Mouse (Mus musculus) MEL (cell line): ENCODE results near the gene Cd248. TPM values are rescaled to one million over a fixed set of nuclear protein-coding genes. Genes with fewer than 3 reads are reported as not detected.
A peak's percentile ranks its signal among the peaks of the same experiment; 100 is the strongest.

Experiments used
- DNase-seq: peaks from one replicate; pipeline ENCODE4 v3.0.0; 2011; ENCODE audit warnings: low read depth, low spot score
- H3K27ac ChIP-seq: 2 replicates; pipeline ENCODE4 v1.5.1; 2012; ENCODE audit warnings: low read depth, mild to moderate bottlenecking, control low read depth, low read length, moderate library complexity; ENCODE audit not compliant: control insufficient read depth
- H3K27me3 ChIP-seq, 2 experiments: fragments of 150-350 bp in 1 of 2; sonication (generic) in 1 of 2; 2 replicates each; pipeline ENCODE4 v1.6.1; 2012; ENCODE audit warnings: low read length in 2 of 2, mild to moderate bottlenecking in 2 of 2, improper control_type of control experiment in 1 of 2, moderate library complexity in 1 of 2; ENCODE audit not compliant: insufficient read depth in 2 of 2, control insufficient read depth in 1 of 2
- H3K36me3 ChIP-seq, 2 experiments: 2 replicates each; pipeline ENCODE4 v1.6.1; 2012 to 2014; ENCODE audit warnings: low read length in 2 of 2, improper control_type of control experiment in 1 of 2, inconsistent platforms in 1 of 2, mild to moderate bottlenecking in 1 of 2; ENCODE audit not compliant: insufficient read depth in 2 of 2, control insufficient read depth in 1 of 2
- H3K4me1 ChIP-seq, 2 experiments: fragments of 150-350 bp in 1 of 2; sonication (generic) in 1 of 2; 2 replicates each; pipeline ENCODE4 v1.6.1; 2012; ENCODE audit warnings: low read length in 2 of 2, improper control_type of control experiment in 1 of 2, mild to moderate bottlenecking in 1 of 2; ENCODE audit not compliant: insufficient read depth in 2 of 2, control insufficient read depth in 1 of 2
- H3K4me3 ChIP-seq, 2 experiments: fragments of 150-350 bp in 1 of 2; sonication (generic) in 1 of 2; 2 replicates each; pipeline ENCODE4 v1.5.1; 2012; ENCODE audit warnings: low read depth in 2 of 2, low read length in 2 of 2, mild to moderate bottlenecking in 2 of 2, moderate library complexity in 2 of 2, control low read depth in 1 of 2, improper control_type of control experiment in 1 of 2; ENCODE audit not compliant: control insufficient read depth in 1 of 2, insufficient read depth in 1 of 2
- H3K79me2 ChIP-seq: 2 replicates; pipeline ENCODE4 v1.6.1; 2012; ENCODE audit warnings: mild to moderate bottlenecking, low read length, moderate library complexity; ENCODE audit not compliant: control insufficient read depth, poor library complexity, insufficient read depth
- H3K9ac ChIP-seq: 2 replicates; pipeline ENCODE4 v1.6.1; 2012; ENCODE audit warnings: low read depth, mild to moderate bottlenecking, control low read depth, low read length, moderate library complexity; ENCODE audit not compliant: control insufficient read depth, poor library complexity, severe bottlenecking
- H3K9me3 ChIP-seq: fragments of 150-350 bp; sonication (generic); replicated peaks from 2 replicates; pipeline ENCODE4 v1.6.1; 2012; ENCODE audit warnings: mild to moderate bottlenecking, low read length, improper control_type of control experiment, moderate library complexity; ENCODE audit not compliant: insufficient read depth
- BHLHE40 ChIP-seq: IDR thresholded peaks from 2 replicates; pipeline ENCODE4 v1.6.1; 2012; ENCODE audit warnings: low read depth, mild to moderate bottlenecking, inconsistent platforms, low read length, improper control_type of control experiment, borderline replicate concordance
- CHD1 ChIP-seq: IDR thresholded peaks from 2 replicates; pipeline ENCODE4 v1.6.1; 2012; ENCODE audit warnings: low read depth, mild to moderate bottlenecking, inconsistent platforms, low read length, improper control_type of control experiment
- CTCF ChIP-seq, 3 experiments: IDR thresholded peaks in 2 of 3; conservative IDR thresholded peaks in 1 of 3; 2 replicates each; pipeline ENCODE4 v1.5.1; 2011 to 2012; ENCODE audit warnings: low read length in 3 of 3, low read depth in 2 of 3, mild to moderate bottlenecking in 2 of 3, improper control_type of control experiment in 1 of 3, inconsistent platforms in 1 of 3, mixed read lengths in 1 of 3, moderate library complexity in 1 of 3; ENCODE audit not compliant: control insufficient read depth in 1 of 3, insufficient read depth in 1 of 3, poor library complexity in 1 of 3, severe bottlenecking in 1 of 3
- E2F4 ChIP-seq: IDR thresholded peaks from 2 replicates; pipeline ENCODE4 v1.6.1; 2011; ENCODE audit warnings: low read depth, low read length, improper control_type of control experiment, borderline replicate concordance
- EP300 ChIP-seq, 2 experiments: IDR thresholded peaks; 2 replicates each; pipeline ENCODE4 v1.6.1; 2011; ENCODE audit warnings: improper control_type of control experiment in 2 of 2, low read length in 2 of 2, low read depth in 1 of 2, mild to moderate bottlenecking in 1 of 2
- GABPA ChIP-seq: IDR thresholded peaks from 2 replicates; pipeline ENCODE4 v1.6.1; 2012; ENCODE audit warnings: low read depth, mild to moderate bottlenecking, inconsistent platforms, low read length, improper control_type of control experiment, moderate library complexity
- GATA1 ChIP-seq: IDR thresholded peaks from 2 replicates; pipeline ENCODE4 v1.6.1; 2011; ENCODE audit warnings: low read depth, low read length, improper control_type of control experiment
- HCFC1 ChIP-seq: IDR thresholded peaks from 2 replicates; pipeline ENCODE4 v1.6.1; 2012; ENCODE audit warnings: low read depth, mild to moderate bottlenecking, inconsistent platforms, low read length, improper control_type of control experiment, moderate library complexity
- JUND ChIP-seq: IDR thresholded peaks from 2 replicates; pipeline ENCODE4 v1.6.1; 2011; ENCODE audit warnings: low read depth, mild to moderate bottlenecking, improper control_type of control experiment, low read length
- MAFK ChIP-seq: IDR thresholded peaks from 2 replicates; pipeline ENCODE4 v1.6.1; 2011; ENCODE audit warnings: low read depth, mild to moderate bottlenecking, low read length, improper control_type of control experiment, borderline replicate concordance
- MAX ChIP-seq: IDR thresholded peaks from 2 replicates; pipeline ENCODE4 v1.6.1; 2011; ENCODE audit warnings: low read length, improper control_type of control experiment
- MAZ ChIP-seq: IDR thresholded peaks from 2 replicates; pipeline ENCODE4 v1.6.1; 2012; ENCODE audit warnings: low read depth, mild to moderate bottlenecking, inconsistent platforms, low read length, improper control_type of control experiment
- MEF2A ChIP-seq: IDR thresholded peaks from 2 replicates; pipeline ENCODE4 v1.6.1; 2014; ENCODE audit warnings: low read depth, mild to moderate bottlenecking, inconsistent platforms, low read length, improper control_type of control experiment; ENCODE audit not compliant: poor library complexity, insufficient replicate concordance, severe bottlenecking; ENCODE audit errors: extremely low read depth
- MYC ChIP-seq: IDR thresholded peaks from 2 replicates; pipeline ENCODE4 v1.6.1; 2011; ENCODE audit warnings: low read depth, mild to moderate bottlenecking, low read length, improper control_type of control experiment, moderate library complexity
- NELFE ChIP-seq: IDR thresholded peaks from 2 replicates; pipeline ENCODE4 v1.6.1; 2011; ENCODE audit warnings: low read depth, low read length, improper control_type of control experiment
- NRF1 ChIP-seq: IDR thresholded peaks from 2 replicates; pipeline ENCODE4 v1.6.1; 2014; ENCODE audit warnings: low read depth, mild to moderate bottlenecking, inconsistent platforms, low read length, improper control_type of control experiment, moderate library complexity; ENCODE audit not compliant: poor library complexity, insufficient read depth, severe bottlenecking
- POLR2A ChIP-seq, 2 experiments: IDR thresholded peaks; 2 replicates each; pipeline ENCODE4 v1.6.1; 2011 to 2012; ENCODE audit warnings: low read length in 2 of 2, mild to moderate bottlenecking in 2 of 2, control low read depth in 1 of 2, improper control_type of control experiment in 1 of 2, low read depth in 1 of 2, moderate library complexity in 1 of 2; ENCODE audit not compliant: control insufficient read depth in 1 of 2, insufficient read depth in 1 of 2, poor library complexity in 1 of 2
- POLR2AphosphoS2 ChIP-seq: IDR thresholded peaks from 2 replicates; pipeline ENCODE4 v1.6.1; 2011; ENCODE audit warnings: low read length, improper control_type of control experiment
- POLR2AphosphoS5 ChIP-seq: IDR thresholded peaks from 2 replicates; pipeline ENCODE4 v1.6.1; 2012; ENCODE audit warnings: low read depth, borderline replicate concordance, mild to moderate bottlenecking, inconsistent platforms, low read length, moderate library complexity, mixed read lengths
- RAD21 ChIP-seq: IDR thresholded peaks from 2 replicates; pipeline ENCODE4 v1.6.1; 2011; ENCODE audit warnings: mild to moderate bottlenecking, low read depth, low read length, improper control_type of control experiment
- SMC3 ChIP-seq: IDR thresholded peaks from 2 replicates; pipeline ENCODE4 v1.6.1; 2011; ENCODE audit warnings: low read depth, low read length, improper control_type of control experiment
- TAL1 ChIP-seq: IDR thresholded peaks from 2 replicates; pipeline ENCODE4 v1.6.1; 2012; ENCODE audit warnings: mild to moderate bottlenecking, inconsistent platforms, low read length, moderate library complexity, mixed read lengths
- UBTF ChIP-seq: IDR thresholded peaks from 2 replicates; pipeline ENCODE4 v1.6.1; 2012; ENCODE audit warnings: low read depth, mild to moderate bottlenecking, inconsistent platforms, low read length, improper control_type of control experiment, moderate library complexity, borderline replicate concordance; ENCODE audit not compliant: insufficient read depth
- USF2 ChIP-seq, 2 experiments: IDR thresholded peaks; 2 replicates each; pipeline ENCODE4 v1.6.1; 2011 to 2012; ENCODE audit warnings: improper control_type of control experiment in 2 of 2, low read length in 2 of 2, borderline replicate concordance in 1 of 2, inconsistent platforms in 1 of 2, low read depth in 1 of 2, mild to moderate bottlenecking in 1 of 2; ENCODE audit not compliant: insufficient read depth in 1 of 2
- ZC3H11A ChIP-seq: IDR thresholded peaks from 2 replicates; pipeline ENCODE4 v1.6.1; 2012; ENCODE audit warnings: low read depth, mild to moderate bottlenecking, inconsistent platforms, low read length, improper control_type of control experiment
- ZNF384 ChIP-seq: IDR thresholded peaks from 2 replicates; pipeline ENCODE4 v1.6.1; 2012; ENCODE audit warnings: low read depth, mild to moderate bottlenecking, inconsistent platforms, low read length, improper control_type of control experiment
- polyA plus RNA-seq, 2 experiments: library from polyadenylated mRNA; stranded (reverse) in 1 of 2; unstranded in 1 of 2; fragments of >175 nt in 1 of 2; fragments of >200 nt in 1 of 2; gene quantifications; 2 replicates each; pipeline versions ENCODE4 v1.2.1 to v1.2.4; 2012; ENCODE audit warnings: low replicate concordance in 2 of 2, low read depth in 1 of 2; ENCODE audit not compliant: insufficient read length in 2 of 2, insufficient read depth in 1 of 2, missing spikeins in 1 of 2
- total RNA-seq: library from RNA; depleted of rRNA; stranded (reverse); fragments of 300-350 nt; gene quantifications from 2 replicates; pipeline ENCODE4 v1.2.3, GENCODE M21; 2012

Gene Cd248
- total and polyA plus RNA-seq, 3 experiments, result 0.27 to 0.86 TPM; not detected in 1

DNA sequence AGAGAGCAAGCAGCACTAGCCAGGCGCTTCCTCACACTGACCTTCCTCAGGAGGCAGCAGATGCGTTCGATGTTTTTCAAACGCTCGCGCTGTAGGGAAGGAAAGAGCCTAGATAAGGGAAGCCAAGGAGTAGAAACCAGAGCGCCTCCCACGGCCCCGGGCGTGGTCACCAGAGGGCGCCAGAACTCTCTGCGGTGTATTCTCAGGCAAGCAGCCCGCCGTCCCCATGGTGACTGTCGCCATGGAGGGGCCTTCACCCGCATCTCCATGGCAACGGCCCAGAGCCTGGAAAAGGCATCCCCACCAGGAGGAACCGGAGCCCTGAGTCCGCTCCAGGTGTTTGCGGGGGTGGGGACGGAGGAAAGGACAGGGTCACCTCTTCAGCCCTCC lies 26.4 kb downstream of the Cd248 start (continued):
- TF ChIP-seq HCFC1 (peak; percentile 59; the same call in 1 of the 2 replicates), RAD21 (peak; percentile 70), UBTF (no peak), NRF1 (no peak), GATA1 (peak; percentile 72), POLR2AphosphoS5 (no peak), TAL1 (no peak), JUND (no peak), EP300 (IDR thresholded peaks at IDR 0.05; ENCODE audit: low read depth in 1 of 2, low read length in 2 of 2) (no peak)

- peaks cover 0 to 4% of the 10 kb centered on the region in 2 experiments; a peak in 2 of 4 replicates for H3K36me3 ChIP-seq
- no peak for TF ChIP-seq UBTF
- peak; percentile 33; the same call in 1 of the 2 replicates for TF ChIP-seq POLR2AphosphoS2
- no peak for TF ChIP-seq NELFE
- TF ChIP-seq CHD1, result no peak
Measured at GRCm38 (mm10) chr19:5094746-5095417, 27.0 kb downstream of the Cd248 start.

DNA sequence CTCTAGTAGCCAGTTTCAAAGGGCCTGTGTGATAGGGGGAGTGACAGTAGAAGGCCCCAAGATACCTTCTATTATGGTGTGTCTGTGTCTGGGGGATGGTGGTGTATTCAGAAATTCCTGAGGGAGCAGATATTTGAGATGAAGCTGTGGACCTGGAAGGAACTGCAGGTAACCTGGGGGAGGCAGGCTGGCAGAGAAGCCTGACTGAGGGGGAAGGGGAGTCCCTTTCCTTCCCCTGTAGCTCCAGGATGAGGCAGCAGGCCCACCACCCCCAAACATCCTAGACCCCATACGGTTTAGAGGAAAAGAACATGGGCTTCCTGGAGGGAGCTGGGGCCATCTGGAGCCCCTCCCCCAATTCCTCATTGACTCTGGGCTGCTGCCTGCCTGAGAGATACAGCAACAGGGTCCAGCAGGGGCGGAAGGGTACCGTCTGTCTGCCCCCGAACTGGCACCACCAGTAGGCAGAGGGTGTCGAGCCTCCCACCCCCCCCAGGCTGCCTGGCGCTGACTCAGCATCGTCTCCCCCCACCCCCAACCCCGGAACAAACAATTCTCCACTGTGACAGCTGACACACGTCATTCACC lies 28.1 kb downstream of the Cd248 start:
- DNase-seq, result no peak
- no peaks in the 10 kb centered on the region for H3K79me2 ChIP-seq
- no peak overlapping the region for H3K27ac ChIP-seq
- no peaks in the 10 kb centered on the region for H3K27me3 ChIP-seq
- H3K9ac ChIP-seq, result no peak overlapping the region
- TF ChIP-seq ZNF384 (no peak), MAFK (no peak), ZC3H11A (no peak), POLR2A (IDR thresholded peaks at IDR 0.05; ENCODE audit: control insufficient read depth in 1 of 2, insufficient read depth in 1 of 2, low read depth in 1 of 2, low read length in 2 of 2, poor library complexity in 1 of 2) (no peak), MAZ (no peak), MEF2A (no peak), NRF1 (no peak), BHLHE40 (no peak), SMC3 (no peak), TAL1 (no peak), MYC (no peak), E2F4 (no peak), CHD1 (no peak), POLR2AphosphoS2 (no peak), CTCF (IDR thresholded peaks at IDR 0.05 in 2 of 3, conservative IDR thresholded peaks at IDR 0.05 in 1 of 3; ENCODE audit: control insufficient read depth in 1 of 3, insufficient read depth in 1 of 3, low read depth in 2 of 3, low read length in 3 of 3, poor library complexity in 1 of 3, severe bottlenecking in 1 of 3) (no peak), GABPA (no peak), JUND (no peak), EP300 (IDR thresholded peaks at IDR 0.05; ENCODE audit: low read depth in 1 of 2, low read length in 2 of 2) (no peak), MAX (no peak), USF2 (IDR thresholded peaks at IDR 0.05; ENCODE audit: borderline replicate concordance in 1 of 2, insufficient read depth in 1 of 2, low read depth in 1 of 2, low read length in 2 of 2) (no peak)
- peaks cover 0 to 4% of the 10 kb centered on the region in 2 experiments; a peak in 2 of 4 replicates for H3K36me3 ChIP-seq
- no peak overlapping the region for H3K4me3 ChIP-seq
- peaks cover 0 to 14% of the 10 kb centered on the region in 2 experiments; a peak in 2 of 4 replicates for H3K4me1 ChIP-seq
- no peaks in the 10 kb centered on the region for H3K9me3 ChIP-seq

More at GRCm38 (mm10) chr19:5094746-5095417, 27.0 kb downstream of the Cd248 start:
- no peaks in the 10 kb centered on the region for H3K79me2 ChIP-seq
- H3K9me3 ChIP-seq, result no peaks in the 10 kb centered on the region
- peaks cover 0 to 14% of the 10 kb centered on the region in 2 experiments; a peak in 2 of 4 replicates for H3K4me1 ChIP-seq
- no peak overlapping the region for H3K9ac ChIP-seq
- no peaks in the 10 kb centered on the region for H3K27me3 ChIP-seq
- no peak for DNase-seq
- no peak overlapping the region for H3K4me3 ChIP-seq
- no peak overlapping the region for H3K27ac ChIP-seq
